Mouse (Mus musculus): ENCODE data around the gene Efhd1.

The Efhd1 gene

DNA sequence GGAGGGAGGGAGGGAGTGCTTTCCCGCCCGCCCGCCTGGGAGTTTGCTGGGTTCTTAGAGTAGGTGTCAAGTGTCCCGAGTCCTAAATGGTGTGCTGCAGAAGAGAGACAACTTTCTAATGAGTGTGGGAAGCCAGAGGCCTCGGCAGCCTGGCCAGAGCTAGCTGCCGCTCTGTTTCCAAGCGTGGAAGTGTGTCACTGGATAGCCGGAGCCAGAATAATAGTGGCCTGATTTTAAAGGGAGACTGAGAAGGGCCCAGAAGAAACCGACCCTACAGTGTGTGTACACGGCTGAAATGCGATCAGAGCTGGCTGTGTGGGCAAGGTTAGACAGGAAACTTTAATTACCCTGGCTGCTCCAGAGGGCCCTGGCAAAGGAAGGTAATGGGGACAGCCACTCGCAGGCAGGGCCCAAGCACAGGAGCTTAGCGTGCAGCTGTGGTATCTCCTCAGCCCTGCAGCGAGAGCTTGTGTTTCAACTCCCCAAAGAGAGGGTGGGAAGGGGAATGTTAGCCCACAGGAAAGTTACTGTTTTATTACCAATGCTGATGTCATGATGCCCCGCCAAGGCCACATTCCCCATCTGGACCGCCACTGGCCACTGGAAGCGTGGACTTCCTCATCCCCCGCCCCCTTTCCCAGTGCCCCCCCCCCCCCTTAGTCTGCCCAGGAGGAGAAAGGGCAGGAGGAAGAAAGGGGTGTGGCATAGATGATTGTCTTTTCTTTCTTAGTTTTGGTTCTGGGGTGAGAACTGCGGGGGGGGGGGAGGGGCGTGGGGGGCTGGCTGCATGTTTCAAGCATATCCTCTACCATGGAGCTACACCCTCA, 6.7 kb downstream of the Efhd1 start:
- no peak for DNase-seq

DNA sequence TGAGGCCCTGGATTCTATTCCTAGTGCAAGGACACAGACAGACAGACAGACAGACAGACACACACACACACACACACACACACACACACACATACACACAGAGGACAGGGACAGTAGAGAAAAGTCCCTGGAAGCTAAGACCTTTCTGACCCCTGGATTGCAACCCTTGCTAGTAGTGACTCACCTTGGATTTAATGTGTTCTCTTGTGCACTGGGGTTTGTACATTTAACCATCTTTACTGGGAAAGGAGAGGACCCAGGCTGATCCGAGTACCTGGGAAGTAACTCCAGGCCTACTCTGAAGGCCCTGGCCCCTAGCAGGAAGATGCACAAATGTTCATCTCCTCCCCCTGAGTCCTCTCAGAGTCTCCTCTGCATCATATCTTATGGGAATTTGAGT, 7.4 kb downstream of the Efhd1 start:
- DNase-seq, result no peak

DNA sequence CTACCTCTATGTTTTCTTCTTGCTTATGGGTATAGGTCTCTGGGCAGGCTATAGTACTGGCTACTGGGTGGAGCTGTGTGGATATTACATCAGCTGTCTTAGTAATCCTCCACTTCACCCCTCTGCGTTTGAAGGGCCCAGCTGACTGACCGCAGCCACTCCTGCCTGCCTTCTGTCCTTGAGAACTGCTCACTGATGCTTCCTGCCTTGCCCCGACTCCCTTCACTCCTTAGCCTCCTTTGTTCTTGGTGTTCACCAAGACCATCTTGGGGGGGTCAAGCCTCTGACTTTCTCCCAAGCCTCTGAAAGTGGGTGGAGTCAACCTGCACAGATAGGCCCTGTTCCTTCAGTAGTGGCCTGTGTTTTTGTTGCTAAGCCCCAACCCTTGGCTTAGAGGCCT, 8.3 kb downstream of the Efhd1 start:
- DNase-seq, result no peak

DNA sequence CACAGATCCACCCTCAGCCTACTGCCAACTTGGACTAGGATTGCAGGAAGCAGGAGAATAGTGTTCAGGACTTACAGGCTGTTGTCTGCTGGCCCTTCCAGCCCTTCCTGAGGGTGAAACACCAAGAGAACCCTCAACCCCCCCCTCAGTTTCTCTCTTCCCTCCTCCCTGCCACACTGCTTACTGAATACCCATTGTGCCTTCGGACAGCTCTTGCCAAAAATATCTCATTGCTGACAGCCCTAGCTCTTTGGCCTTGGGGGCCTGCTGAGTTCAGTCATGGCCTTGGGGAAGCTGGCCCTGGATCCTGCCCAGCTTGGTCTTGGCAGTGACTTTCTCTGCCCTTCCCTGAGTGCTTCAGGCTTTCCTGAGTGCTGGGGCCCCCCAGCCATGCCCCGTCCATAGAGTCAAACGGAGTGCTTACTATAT, 9.4 kb downstream of the Efhd1 start:
- no peak for DNase-seq

DNA sequence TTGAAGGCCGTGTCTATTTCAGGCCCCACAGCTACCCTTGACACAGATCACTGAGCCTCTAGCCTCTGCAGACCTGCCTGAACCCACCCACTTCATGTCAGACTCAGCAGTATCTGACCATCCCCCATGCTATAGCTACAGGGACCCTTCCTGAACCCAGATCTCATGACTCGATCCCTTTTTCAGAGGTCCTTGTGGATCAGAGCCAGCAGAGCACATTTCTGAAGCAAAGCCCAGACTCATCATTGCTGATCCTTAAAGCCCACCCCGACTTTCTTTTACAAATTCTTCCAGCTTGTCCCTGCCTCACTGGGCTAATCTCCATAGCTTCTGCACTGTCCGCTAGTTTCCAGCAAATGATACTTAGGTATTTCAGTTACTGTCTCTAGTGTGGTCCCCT, 10.0 kb downstream of the Efhd1 start:
- no peak for DNase-seq

DNA sequence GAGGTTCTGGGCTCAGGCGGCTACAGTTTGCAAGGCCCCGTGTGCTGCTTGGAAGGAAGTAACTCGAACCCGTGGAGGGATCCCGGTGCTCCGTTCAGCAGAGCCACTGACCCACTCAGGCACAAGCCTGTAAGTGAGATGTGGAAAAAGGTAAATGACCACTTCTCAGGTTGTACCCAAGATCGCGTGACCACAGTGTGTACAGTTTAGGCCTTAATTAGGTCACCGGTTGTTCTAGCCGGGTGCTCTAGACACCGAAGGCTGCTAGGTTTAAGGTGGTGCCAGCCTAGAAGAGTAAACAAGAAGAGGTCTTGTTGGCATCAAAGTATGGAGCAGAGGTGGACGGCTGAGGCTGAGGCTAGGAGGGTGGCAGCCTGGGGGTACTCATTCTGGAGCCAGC, 11.0 kb downstream of the Efhd1 start:
- no peak for DNase-seq

DNA sequence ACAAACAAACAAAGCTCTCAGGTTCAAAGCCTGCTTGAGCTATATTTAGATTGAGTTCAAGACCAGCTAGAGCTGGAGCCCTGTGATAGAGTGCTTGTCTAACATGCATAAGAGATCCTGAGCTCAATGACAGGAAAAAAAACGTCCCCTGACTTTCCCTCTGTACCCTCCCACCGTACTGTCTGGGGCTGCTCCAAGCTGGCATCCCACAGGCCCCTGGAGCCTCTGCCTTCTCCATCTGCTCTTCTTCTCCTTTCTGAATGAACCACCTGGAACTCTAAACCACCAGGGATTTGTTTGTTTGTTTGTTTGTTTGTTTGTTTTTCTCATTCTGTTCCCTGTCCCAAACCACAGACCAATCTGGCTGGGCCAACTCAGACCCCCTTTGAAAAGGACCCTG, 11.9 kb downstream of the Efhd1 start:
- DNase-seq, result no peak

DNA sequence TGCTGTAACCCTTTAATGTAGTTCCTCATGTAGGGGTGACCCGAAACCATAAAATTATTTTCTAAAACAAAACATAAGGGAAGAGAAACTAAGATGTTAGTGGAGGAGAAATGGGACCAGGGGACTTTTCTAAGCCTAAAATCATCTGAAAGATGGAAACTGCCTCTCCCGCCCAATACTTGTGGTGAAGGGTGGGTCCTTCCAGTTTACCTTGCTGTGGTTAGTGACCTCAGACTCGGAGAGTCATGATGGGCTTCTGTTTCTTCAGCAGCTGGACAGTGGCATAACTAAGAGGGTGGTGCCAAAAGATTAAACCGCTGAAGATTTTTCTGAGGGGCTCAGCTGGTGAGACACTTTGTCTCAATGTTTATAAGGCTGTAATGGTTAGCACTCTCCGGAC, 16.1 kb downstream of the Efhd1 start:
- DNase-seq, result no peak

DNA sequence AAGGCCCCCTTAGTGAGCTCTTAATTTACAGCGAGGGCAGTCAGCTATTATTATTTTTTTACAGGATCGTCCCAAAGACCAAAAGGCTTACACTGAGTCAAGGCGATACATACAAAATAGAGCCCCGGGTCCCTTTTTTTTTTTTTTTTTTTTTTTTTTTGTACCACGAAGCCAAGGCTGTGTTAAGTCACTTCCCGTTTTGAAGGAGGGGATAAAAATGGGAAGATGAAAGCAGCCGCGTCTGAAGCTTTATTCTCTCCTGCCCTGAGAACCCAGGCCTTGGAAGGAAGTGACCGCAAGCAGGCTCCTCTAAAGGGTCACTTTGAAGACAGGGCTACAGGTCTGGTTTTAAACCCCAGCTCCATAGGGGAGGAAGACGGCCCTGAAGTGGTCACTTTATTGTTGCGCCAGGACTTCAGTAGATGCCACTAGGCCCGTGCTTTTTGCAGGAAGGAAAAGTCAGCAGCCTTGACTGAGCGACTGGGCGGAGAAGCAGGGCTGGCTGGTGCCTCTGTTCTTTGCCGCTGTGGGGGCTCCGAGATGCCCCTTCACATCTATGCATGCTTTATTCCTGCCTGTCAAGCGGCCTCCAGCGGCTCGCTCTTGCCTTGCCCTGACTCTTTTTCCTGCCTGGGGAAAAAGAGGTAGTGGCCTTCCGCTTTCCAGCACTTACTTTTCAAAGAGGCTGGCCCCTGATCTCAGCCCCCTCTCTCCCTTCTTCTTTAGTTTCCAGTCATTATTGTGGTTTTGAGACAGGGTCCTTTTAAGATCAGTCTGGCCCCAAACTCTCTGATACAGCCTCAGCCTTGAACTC, 17.6 kb downstream of the Efhd1 start:
- DNase-seq, result no peak

DNA sequence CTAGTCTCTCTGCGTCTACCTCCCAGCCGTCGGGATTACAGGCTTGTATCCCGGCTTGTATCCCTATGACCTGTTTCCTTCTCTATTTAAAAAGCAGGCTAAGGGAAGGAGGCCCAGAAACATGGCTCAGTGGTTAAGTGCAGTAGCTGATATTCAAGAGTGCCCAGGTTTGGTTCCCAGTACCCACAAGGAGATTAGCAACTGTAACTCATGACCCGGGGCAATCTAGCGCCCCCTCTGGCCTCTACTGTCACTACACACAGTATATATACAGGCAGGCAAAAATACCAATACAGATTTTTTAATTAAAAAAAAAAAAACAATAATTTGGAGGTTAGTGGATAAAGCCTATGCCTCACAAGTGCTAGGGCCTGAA, 18.2 kb downstream of the Efhd1 start:
- DNase-seq, result no peak

DNA sequence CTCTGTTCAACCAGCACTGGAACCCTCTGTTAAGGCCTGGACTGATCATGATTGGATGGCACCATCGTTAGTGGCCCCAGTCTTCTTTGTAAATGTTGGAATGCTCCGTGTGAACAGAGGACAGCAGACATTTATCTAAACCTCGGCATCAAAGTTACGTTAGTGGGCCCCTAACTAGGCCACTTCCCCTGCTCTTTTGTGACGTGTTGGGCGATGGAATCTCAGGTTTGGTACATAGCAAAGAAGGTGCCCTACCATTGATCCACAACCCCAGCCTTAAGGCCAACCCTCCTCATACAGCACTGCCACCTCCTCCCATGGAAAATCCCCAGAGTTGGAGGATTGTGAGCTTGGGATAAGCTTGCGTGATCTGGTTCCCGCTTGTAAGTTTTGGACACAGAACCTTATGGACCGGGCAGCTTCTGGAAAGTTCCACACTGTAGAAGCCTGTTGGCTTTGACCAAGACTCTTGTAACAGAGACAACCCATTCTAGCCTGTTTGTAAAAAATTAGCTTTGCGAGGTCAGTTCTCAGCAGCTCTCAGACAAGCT, 19.3 kb downstream of the Efhd1 start:
- DNase-seq, result no peak

DNA sequence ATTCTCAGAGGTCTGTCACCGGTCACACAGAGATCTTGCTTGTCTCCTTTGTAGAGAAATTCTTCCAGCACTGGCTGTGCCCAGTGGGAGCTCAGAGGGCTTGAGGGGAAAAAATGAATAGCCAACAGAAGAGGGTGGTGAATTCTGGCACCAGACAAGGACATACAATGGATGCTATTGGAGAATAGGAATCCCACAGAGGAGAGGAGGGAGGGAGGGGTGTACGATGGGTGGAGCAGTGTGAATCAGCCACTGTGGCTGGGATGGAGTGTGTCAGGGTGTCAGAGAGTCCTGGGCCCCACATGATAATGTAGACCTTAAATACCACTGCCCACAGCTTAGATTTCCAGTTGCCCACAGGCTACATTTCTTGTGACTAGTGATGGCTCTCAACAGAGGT, 22.9 kb downstream of the Efhd1 start:
- DNase-seq, result no peak

DNA sequence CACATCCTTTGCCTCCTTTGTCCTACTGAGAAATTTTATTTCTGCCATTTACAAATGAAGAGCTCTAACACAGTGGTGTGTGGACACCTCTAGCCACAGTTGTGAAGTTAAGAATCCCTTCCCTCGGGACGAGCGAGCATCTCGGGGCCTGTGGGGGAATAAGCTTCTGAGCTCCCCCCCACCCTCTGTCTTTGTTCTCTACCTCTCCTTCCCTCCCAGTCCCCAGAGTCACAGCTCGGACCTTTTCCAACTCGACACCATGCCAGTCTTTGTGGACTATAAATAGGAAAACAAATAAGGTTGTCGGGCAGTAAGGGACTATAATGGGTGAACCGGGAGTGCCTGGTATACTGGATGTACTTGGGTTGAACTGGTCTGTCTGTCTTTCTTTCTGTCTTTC, 27.3 kb downstream of the Efhd1 start:
- DNase-seq, result no peak

DNA sequence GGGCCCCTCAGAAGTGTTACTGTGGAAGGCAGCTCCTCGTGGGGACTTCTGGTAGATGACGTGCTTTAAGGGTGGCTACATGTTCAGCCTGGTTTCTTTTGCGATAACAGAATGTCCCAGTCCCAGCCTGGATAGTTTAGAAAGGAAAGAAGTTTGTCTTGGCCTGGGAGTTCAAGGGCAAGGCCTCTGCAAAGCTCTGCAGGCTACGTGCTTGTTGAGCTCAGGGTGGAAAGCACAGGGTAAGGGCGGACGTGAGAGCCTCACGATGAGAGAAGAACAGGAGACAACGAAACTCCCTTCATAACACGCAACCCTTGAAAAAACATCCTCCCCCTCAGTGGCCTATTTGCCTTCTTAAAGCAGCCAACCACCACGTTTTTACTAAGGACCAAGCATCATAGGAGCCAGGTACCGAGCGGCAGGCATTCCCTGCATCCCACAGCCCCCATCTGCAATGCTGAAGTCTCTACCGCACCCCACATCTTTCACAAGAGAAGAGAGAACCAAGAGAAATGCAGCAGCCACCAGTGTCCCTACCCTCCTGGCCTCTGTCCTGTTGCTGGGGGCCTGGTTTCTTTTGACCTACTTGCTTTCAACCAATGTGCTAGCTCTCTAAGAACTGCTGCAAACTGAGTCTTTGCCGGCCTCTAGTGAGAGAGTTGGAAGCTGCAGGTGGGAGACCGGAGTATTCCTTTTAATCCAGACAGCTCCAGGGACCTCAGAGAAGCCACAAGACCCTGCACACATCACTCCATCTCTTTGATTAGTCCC, 28.4 kb downstream of the Efhd1 start:
- peak; percentile 19 for DNase-seq

DNA sequence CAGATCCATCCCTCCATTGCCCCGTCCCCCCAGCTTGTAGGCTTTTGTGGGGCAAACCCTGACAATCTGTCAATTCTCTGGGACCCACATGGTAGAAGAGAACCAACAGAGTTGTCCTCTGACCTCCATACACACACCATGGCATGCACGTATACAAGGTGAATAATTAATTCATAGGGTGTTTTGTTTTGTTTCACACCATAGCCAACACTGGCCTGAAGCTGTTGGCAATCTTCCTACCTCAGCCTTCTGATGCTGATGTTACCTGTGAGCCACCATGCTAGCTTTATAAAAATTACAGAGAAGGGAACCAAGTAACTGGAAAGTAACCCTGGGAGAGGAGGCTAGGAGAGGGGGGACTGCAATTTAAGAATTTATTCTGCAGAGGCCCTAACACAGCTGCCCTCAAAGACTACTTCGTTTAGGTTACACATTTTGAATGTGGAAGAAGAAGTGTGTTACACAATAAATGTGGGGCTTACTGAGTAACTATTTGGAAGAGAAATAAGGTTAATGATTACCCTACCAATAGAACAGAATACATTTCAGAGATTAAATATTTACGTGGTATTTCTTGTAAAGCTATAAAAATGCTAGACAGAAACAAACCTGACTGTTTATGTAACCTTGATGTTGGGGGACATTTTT, 30.0 kb downstream of the Efhd1 start:
- no peak for DNase-seq

DNA sequence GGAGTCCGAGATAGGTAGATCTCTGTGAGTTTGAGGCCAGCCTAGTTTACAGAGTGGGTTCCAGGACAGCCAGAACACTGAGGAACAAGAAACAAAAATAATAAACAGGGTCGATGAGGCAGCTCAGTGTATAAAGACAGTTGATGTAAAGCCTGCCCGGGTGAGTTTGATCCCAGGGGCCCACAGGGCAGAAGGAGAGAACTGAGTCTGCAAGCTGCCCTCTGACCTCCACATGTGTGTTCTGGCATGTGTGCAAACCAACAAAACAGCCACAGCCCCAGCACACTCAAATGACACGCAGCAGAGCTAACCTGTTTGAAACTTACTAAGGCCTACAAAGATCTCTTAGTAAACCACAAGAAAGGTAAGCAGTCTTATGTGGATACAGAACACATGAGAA, 30.8 kb downstream of the Efhd1 start:
- no peak for DNase-seq

DNA sequence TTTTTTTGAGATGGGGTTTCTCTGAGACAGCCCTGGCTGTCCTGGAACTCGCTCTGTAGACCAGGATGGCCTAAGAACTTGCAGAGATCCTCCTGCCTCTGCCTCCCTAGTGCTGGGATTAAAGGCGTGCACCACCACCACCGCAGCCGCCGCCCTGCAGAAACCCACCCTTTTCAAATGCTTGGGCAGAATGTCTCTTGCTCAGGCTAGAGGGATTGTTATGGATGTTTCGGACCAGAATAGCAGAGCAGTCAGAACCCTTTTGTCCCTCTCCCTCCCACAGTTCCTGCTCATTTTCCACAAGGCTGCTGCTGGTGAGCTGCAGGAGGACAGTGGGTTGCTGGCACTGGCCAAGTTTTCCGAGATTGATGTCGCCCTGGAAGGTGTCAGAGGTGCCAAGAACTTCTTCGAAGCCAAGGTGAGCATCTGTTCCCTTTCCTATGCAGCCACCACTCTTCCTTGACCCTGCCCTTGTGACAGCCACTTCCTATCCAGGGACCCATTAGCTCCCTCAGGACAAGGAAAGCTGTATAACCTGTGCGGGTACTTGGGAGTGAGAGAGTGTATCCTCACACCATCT, 33.3 kb downstream of the Efhd1 start:
- DNase-seq, result no peak

DNA sequence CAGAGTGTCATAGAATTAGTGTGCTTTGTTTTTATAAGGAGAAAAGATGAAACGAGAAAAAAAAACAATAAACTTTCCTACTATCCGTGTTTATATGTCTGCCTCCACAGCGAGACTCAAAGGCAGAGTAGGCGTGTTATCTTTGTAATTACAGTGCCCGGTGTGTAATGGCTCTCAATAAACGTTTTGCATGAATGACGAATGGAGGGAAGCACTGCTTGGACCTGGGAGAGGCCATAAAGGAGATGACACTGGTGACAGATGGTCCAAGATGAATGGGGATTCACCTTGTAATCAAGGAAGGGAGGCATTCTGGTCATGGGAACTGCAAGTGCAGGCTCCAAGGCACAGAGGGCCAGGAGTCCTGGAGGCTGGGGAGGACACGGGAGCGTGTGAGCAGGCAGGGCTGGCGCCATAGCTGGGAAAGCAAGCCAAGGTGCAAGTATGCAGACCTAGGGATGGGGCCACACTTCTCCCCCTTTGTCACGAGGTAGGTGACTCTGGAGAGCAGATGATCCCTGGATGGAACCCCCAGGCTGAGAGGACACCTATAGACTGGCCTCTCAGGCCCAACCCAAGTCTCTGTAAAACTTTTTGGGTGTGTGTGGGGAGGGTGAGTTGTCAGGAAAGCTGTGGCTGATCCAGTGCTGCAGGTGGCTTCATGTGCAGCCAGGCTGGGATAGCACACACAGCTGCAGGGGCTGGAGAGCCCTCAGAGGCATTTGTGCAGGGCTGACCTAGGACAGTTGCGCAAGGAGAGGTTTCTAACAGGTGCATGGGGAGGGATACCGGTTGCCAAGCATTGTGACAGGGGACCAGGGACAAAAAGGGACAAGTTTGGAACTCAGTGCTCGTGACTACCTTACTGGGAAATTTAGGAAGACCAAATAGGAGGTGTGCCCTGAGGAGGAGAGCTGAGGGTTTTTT, 36.5 kb downstream of the Efhd1 start:
- DNase-seq, result no peak

DNA sequence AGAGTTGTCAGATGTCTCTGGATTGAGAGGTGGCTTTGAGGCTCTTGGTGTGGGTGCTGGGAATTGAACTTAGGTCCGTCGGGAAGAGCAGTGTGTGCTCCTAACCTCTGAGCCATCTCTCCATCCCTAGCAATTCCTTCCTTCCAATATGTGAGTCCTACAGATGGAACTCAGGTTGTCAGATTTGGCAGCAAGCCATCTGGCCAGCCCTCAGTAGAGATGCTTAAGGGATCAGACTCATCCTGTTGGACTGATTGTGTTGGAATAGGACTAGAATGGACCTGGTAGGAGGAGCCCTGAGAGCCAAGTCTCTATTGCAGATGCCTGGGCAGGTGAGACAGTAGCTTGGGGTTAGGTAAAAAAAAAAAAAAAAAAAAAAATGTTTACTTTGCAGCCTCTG, 37.8 kb downstream of the Efhd1 start:
- DNase-seq, result no peak

DNA sequence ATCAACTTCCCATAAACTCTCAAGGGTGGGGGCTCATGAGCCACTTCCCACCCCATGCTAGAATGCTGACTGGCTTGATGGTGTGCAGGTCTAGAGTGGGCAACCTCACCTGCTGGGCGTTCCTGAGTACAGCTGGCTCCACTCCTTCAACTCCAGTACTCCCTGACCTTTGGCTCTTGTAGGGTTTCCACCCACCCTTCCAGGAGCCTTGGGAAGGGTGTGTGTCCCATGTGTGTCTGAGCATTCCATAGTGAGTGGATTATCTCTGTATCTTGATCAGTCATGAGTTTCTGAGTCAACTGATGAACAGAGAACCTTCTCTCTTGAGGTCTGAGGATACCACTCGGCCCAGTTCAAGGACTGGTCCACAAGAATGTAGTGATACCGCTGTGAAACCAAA, 44.8 kb downstream of the Efhd1 start:
- no peak for DNase-seq

DNA sequence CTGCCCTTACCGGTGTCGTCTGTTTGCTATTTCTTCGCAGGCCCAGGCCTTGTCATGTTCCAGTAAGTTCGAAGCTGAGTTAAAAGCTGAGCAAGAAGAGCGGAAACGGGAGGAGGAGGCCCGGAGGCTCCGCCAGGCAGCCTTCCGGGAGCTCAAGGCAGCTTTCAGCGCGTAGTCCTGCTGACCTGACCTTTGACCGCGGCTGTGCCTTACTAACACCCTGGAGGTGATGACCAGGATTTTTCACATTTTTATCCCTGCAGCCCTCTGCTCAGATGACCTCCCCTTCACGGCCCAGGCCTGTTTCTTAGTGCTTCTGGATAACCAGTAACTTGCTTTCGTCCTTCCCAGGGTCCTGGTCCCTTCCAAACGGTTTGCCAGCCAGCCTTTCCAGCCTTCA, 45.5 kb downstream of the Efhd1 start:
- no peak for DNase-seq

Measured in right cerebral cortex, postnatal 25 days (tissue).